Mouse (Mus musculus) heart, adult 11 months (tissue): ENCODE measurements around the gene Sult1d1.
A peak's percentile ranks its signal among the peaks of the same experiment; 100 is the strongest.

ENCODE experiments used
- DNase-seq: peaks from one replicate; pipeline ENCODE4 v3.0.0; 2022

Sult1d1 gene

GRCm38 (mm10) chr5:87568845-87569244 lies at the start of gene Sult1d1:
Sult1d1 (minus strand) TSS chr5:87569027.
- no peak for DNase-seq

GRCm38 (mm10) chr5:87615128-87615390 lies 46.2 kb upstream of the Sult1d1 start:
- no peak for DNase-seq

- DNase-seq: peak; percentile 46
Measured at GRCm38 (mm10) chr5:87614364-87615127, 45.7 kb upstream of the Sult1d1 start.

GRCm38 (mm10) chr5:87601018-87601417 lies 32.2 kb upstream of the Sult1d1 start:
- DNase-seq: no peak

- no peak for DNase-seq
Measured at GRCm38 (mm10) chr5:87597891-87598290, 29.1 kb upstream of the Sult1d1 start.

GRCm38 (mm10) chr5:87591494-87591893 lies 22.7 kb upstream of the Sult1d1 start, which contains the start of gene Sult1e1:
Sult1e1 (minus strand) TSS chr5:87591594.
- no peak for DNase-seq

- no peak for DNase-seq
Measured at GRCm38 (mm10) chr5:87589916-87590315, 21.1 kb upstream of the Sult1d1 start.

GRCm38 (mm10) chr5:87580389-87580788 lies 11.6 kb upstream of the Sult1d1 start:
- DNase-seq: no peak

GRCm38 (mm10) chr5:87574174-87574573 lies 5.3 kb upstream of the Sult1d1 start:
- DNase-seq: no peak

- peak; percentile 57 for DNase-seq
Measured at GRCm38 (mm10) chr5:87573490-87573889, 4.7 kb upstream of the Sult1d1 start.

- DNase-seq: peak; percentile 50
Measured at GRCm38 (mm10) chr5:87572781-87573180, 4.0 kb upstream of the Sult1d1 start.

GRCm38 (mm10) chr5:87567306-87567705 lies 1.5 kb downstream of the Sult1d1 start:
- no peak for DNase-seq

- DNase-seq: peak; percentile 58
Measured at GRCm38 (mm10) chr5:87562966-87563365, 5.9 kb downstream of the Sult1d1 start.

GRCm38 (mm10) chr5:87562526-87562925 lies 6.3 kb downstream of the Sult1d1 start:
- no peak for DNase-seq

GRCm38 (mm10) chr5:87560145-87560544 lies 8.7 kb downstream of the Sult1d1 start:
- DNase-seq: peak; percentile 37

- DNase-seq: no peak
Measured at GRCm38 (mm10) chr5:87550935-87551334, 17.9 kb downstream of the Sult1d1 start.

GRCm38 (mm10) chr5:87538111-87538510 lies 30.7 kb downstream of the Sult1d1 start, which contains the start of gene Sult1b1:
Sult1b1 (minus strand) TSS chr5:87538195.
- no peak for DNase-seq

GRCm38 (mm10) chr5:87535994-87536644 lies 32.7 kb downstream of the Sult1d1 start:
- DNase-seq: no peak

- DNase-seq: no peak
Measured at GRCm38 (mm10) chr5:87532288-87532687, 36.5 kb downstream of the Sult1d1 start.

GRCm38 (mm10) chr5:87523561-87523960 lies 45.3 kb downstream of the Sult1d1 start:
- peak; percentile 60 for DNase-seq

- DNase-seq: no peak
Measured at GRCm38 (mm10) chr5:87505776-87506458, 62.9 kb downstream of the Sult1d1 start.
